Mouse (Mus musculus): Measurements from ENCODE around the gene Slc7a4. TPM values are rescaled to one million over a fixed set of nuclear protein-coding genes. Genes with fewer than 3 reads are reported as not detected.
A peak's percentile ranks its signal among the peaks of the same experiment; 100 is the strongest.

Gene Slc7a4
- total and polyA plus RNA-seq, 3 experiments = 1.3 TPM; not detected in 2

DNA sequence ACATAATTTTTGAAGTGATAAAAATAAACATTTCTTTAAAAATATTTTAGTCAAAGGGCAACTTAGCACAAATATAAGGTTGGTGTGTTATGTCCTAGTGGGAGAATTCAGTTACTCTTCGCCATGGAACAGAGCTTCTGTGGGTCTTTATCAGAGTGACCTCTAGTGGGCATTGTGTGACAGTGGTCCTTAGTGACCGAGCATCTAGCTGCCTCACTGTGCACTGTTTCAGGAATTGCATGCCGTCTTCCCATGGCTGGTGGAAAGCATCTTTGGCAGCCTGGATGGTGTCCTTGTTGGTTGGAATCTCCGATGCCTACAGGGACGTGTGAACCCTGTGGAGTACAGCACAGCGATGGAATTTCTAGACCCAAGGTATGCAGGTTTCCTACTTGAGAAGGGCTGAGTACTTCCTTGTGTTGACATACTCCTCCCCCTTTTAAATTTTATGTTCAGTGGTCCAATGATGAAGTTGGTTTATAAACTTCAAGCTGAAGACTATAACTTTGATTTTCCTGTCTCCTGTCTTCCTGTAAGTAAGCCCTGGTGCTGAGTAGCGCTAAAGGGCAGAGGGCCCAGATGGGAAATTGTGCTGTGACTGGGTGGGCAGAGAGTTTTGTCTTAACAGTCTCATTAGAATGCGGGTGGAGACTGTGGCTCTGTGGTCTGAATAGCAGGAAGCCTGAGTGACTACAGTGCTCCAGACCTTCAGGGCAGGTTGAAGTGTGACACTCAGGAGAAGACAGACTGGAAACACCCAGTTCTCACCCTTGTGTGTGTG lies 42.7 kb upstream of the Slc7a4 start:
- H3K4me3 ChIP-seq (replicated peaks in 1 of 3; ENCODE audit: low read depth in 2 of 3, low read length in 2 of 3, poor library complexity in 1 of 3) = no peak overlapping the region
- H3K9me3 ChIP-seq (replicated peaks; ENCODE audit: low read length) = no peaks in the 10 kb centered on the region
- no peak for TF ChIP-seq POLR2A (IDR thresholded peaks at IDR 0.05; ENCODE audit: low read depth, low read length)
- no peak for TF ChIP-seq CHD2 (IDR thresholded peaks at IDR 0.05; ENCODE audit: low read length)
- TF ChIP-seq SMC3 (IDR thresholded peaks at IDR 0.05; ENCODE audit: low read depth, low read length) = peak; percentile 45; the same call in 1 of the 2 replicates
- TF ChIP-seq RAD21 (IDR thresholded peaks at IDR 0.05; ENCODE audit: low read depth, low read length) = peak; percentile 57
- TF ChIP-seq SIN3A (IDR thresholded peaks at IDR 0.05; ENCODE audit: low read length) = peak; percentile 28; the same call in 1 of the 2 replicates
- TF ChIP-seq NELFE (IDR thresholded peaks at IDR 0.05; ENCODE audit: low read depth, low read length) = 0 out of 2 replicates have a peak, but pooled peaks have one; percentile 24
- TF ChIP-seq CTCF (conservative IDR thresholded peaks at IDR 0.05 in 1 of 2, IDR thresholded peaks at IDR 0.05 in 1 of 2; ENCODE audit: low read depth in 2 of 2, low read length in 2 of 2) = peak; percentile 59 to 78
- peak; percentile 51 for DNase-seq (ENCODE audit: extremely low read depth)
- no peak overlapping the region for H3K9ac ChIP-seq (ENCODE audit: insufficient read depth, low read depth)
- H3K27ac ChIP-seq (ENCODE audit: insufficient read depth, low read depth) = no peak overlapping the region
- H3K36me3 ChIP-seq (replicated peaks in 1 of 2; ENCODE audit: control insufficient read depth in 1 of 2, insufficient read depth in 1 of 2, low read length in 1 of 2) = peaks cover 60 to 90% of the 10 kb centered on the region in 2 experiments
- H3K4me2 ChIP-seq (ENCODE audit: insufficient read depth, low read depth, poor library complexity, severe bottlenecking) = no peak overlapping the region
- in situ Hi-C loops (cut with MboI; ENCODE audit: low pct_ligation_motif_present, low pct_unique_long_range_greater_than_20kb, low sequenced_read_pairs) (no loop called here), dilution Hi-C loops (cut with MboI; ENCODE audit: extremely low pct_ligation_motif_present, extremely low pct_unique_long_range_greater_than_20kb, low sequenced_read_pairs) (no loop called here)
- peaks cover 7% of the 10 kb centered on the region; the same call in 1 of the 2 replicates for H3K79me2 ChIP-seq (replicated peaks; ENCODE audit: control insufficient read depth, extremely low read depth, insufficient read depth, poor library complexity, severe bottlenecking)
- H3K27me3 ChIP-seq (replicated peaks) = no peaks in the 10 kb centered on the region
- H3K4me1 ChIP-seq (ENCODE audit: control insufficient read depth in 1 of 2, insufficient read depth in 2 of 2) = peaks cover 0 to 7% of the 10 kb centered on the region in 2 experiments; a peak in 2 of 4 replicates

GRCm38 (mm10) chr16:17621936-17622335 lies 38.9 kb upstream of the Slc7a4 start:
- no peak overlapping the region for H3K4me3 ChIP-seq (replicated peaks in 1 of 3; ENCODE audit: low read depth in 2 of 3, low read length in 2 of 3, poor library complexity in 1 of 3)
- H3K36me3 ChIP-seq (replicated peaks in 1 of 2; ENCODE audit: control insufficient read depth in 1 of 2, insufficient read depth in 1 of 2, low read length in 1 of 2) = peaks cover 28 to 55% of the 10 kb centered on the region in 2 experiments

GRCm38 (mm10) chr16:17619198-17620105 lies 36.4 kb upstream of the Slc7a4 start, which contains the start of gene Smpd4:
Smpd4 (plus strand) TSS chr16:17619354.
- H3K79me2 ChIP-seq (replicated peaks; ENCODE audit: control insufficient read depth, extremely low read depth, insufficient read depth, poor library complexity, severe bottlenecking) = peaks cover 23% of the 10 kb centered on the region
- peak; percentile 95 for DNase-seq (ENCODE audit: extremely low read depth)
- peaks cover 10 to 16% of the 10 kb centered on the region in 2 experiments for H3K4me1 ChIP-seq (ENCODE audit: control insufficient read depth in 1 of 2, insufficient read depth in 2 of 2)
- dilution Hi-C loops (cut with MboI; ENCODE audit: extremely low pct_ligation_motif_present, extremely low pct_unique_long_range_greater_than_20kb, low sequenced_read_pairs) = no loop called here
- peak within 1 kb of the TSS; percentile 94 to 100 (median 99) for H3K4me3 ChIP-seq (replicated peaks in 1 of 3; ENCODE audit: low read depth in 2 of 3, low read length in 2 of 3, poor library complexity in 1 of 3)
- H3K36me3 ChIP-seq (replicated peaks in 1 of 2; ENCODE audit: control insufficient read depth in 1 of 2, insufficient read depth in 1 of 2, low read length in 1 of 2) = peaks cover 10 to 31% of the 10 kb centered on the region in 2 experiments
- H3K27me3 ChIP-seq (replicated peaks) = no peaks in the 10 kb centered on the region
- H3K27ac ChIP-seq (ENCODE audit: insufficient read depth, low read depth) = no peak within 1 kb of the TSS
- no peaks in the 10 kb centered on the region for H3K9me3 ChIP-seq (replicated peaks; ENCODE audit: low read length)
- peak within 1 kb of the TSS; percentile 87 for H3K4me2 ChIP-seq (ENCODE audit: insufficient read depth, low read depth, poor library complexity, severe bottlenecking)
- in situ Hi-C loops (cut with MboI; ENCODE audit: low pct_ligation_motif_present, low pct_unique_long_range_greater_than_20kb, low sequenced_read_pairs) = loop anchor here (5.0 kb wide), 2 partner anchors 48 to 62 kb away; no protein-coding TSS in a partner anchor
- peak within 1 kb of the TSS; percentile 99 for H3K9ac ChIP-seq (ENCODE audit: insufficient read depth, low read depth)
- TF ChIP-seq MAZ (IDR thresholded peaks at IDR 0.05; ENCODE audit: low read depth, low read length) (peak; percentile 66; the same call in 1 of the 2 replicates), MXI1 (IDR thresholded peaks at IDR 0.05; ENCODE audit: low read depth, low read length) (peak; percentile 93), ZC3H11A (IDR thresholded peaks at IDR 0.05; ENCODE audit: low read depth, low read length) (no peak), USF2 (conservative IDR thresholded peaks at IDR 0.05; ENCODE audit: low read depth, low read length) (peak; percentile 7; the same call in 1 of the 2 replicates), SIN3A (IDR thresholded peaks at IDR 0.05; ENCODE audit: low read length) (peak; percentile 100), NRF1 (IDR thresholded peaks at IDR 0.05; ENCODE audit: low read depth, low read length) (peak; percentile 61), USF1 (IDR thresholded peaks at IDR 0.05; ENCODE audit: low read depth, low read length) (no peak), BHLHE40 (IDR thresholded peaks at IDR 0.05; ENCODE audit: low read depth, low read length) (peak; percentile 17; the same call in 1 of the 2 replicates), UBTF (IDR thresholded peaks at IDR 0.05; ENCODE audit: low read depth, low read length) (no peak), MEF2A (IDR thresholded peaks at IDR 0.05; ENCODE audit: borderline replicate concordance, low read depth, low read length) (peak; percentile 62; the same call in 1 of the 2 replicates), E2F4 (IDR thresholded peaks at IDR 0.05; ENCODE audit: insufficient replicate concordance, low read depth, low read length) (peak; percentile 100), CTCF (conservative IDR thresholded peaks at IDR 0.05 in 1 of 2, IDR thresholded peaks at IDR 0.05 in 1 of 2; ENCODE audit: low read depth in 2 of 2, low read length in 2 of 2) (no peak), CHD2 (IDR thresholded peaks at IDR 0.05; ENCODE audit: low read length) (peak; percentile 33; the same call in 1 of the 2 replicates), KAT2A (IDR thresholded peaks at IDR 0.05; ENCODE audit: insufficient replicate concordance, low read length) (peak; percentile 93)

More at GRCm38 (mm10) chr16:17621936-17622335, 38.9 kb upstream of the Slc7a4 start:
- Histone ChIP-seq H3K9me3 (replicated peaks; ENCODE audit: low read length) (no peaks in the 10 kb centered on the region), H3K27ac (ENCODE audit: insufficient read depth, low read depth) (no peak overlapping the region), H3K79me2 (replicated peaks; ENCODE audit: control insufficient read depth, extremely low read depth, insufficient read depth, poor library complexity, severe bottlenecking) (peaks cover 23% of the 10 kb centered on the region), H3K9ac (ENCODE audit: insufficient read depth, low read depth) (no peak overlapping the region), H3K27me3 (replicated peaks) (no peaks in the 10 kb centered on the region), H3K4me1 (ENCODE audit: control insufficient read depth in 1 of 2, insufficient read depth in 2 of 2) (peaks cover 2 to 16% of the 10 kb centered on the region in 2 experiments; a peak in 2 of 4 replicates), H3K4me2 (ENCODE audit: insufficient read depth, low read depth, poor library complexity, severe bottlenecking) (no peak overlapping the region)
- TF ChIP-seq ZC3H11A (IDR thresholded peaks at IDR 0.05; ENCODE audit: low read depth, low read length) (no peak), MAZ (IDR thresholded peaks at IDR 0.05; ENCODE audit: low read depth, low read length) (no peak), EP300 (IDR thresholded peaks at IDR 0.05; ENCODE audit: low read length) (no peak), IRF4 (IDR thresholded peaks at IDR 0.05; ENCODE audit: low read depth, low read length) (no peak), CHD2 (IDR thresholded peaks at IDR 0.05; ENCODE audit: low read length) (no peak)
- DNase-seq (ENCODE audit: extremely low read depth) = no peak
- dilution Hi-C loops (cut with MboI; ENCODE audit: extremely low pct_ligation_motif_present, extremely low pct_unique_long_range_greater_than_20kb, low sequenced_read_pairs) = no loop called here
- in situ Hi-C loops (cut with MboI; ENCODE audit: low pct_ligation_motif_present, low pct_unique_long_range_greater_than_20kb, low sequenced_read_pairs) = loop anchor here (5.0 kb wide), 1 partner anchor 45 kb away; no protein-coding TSS in a partner anchor
